27 mouse cellular contexts compared by ENCODE assay signal in the genomic region with DNA sequence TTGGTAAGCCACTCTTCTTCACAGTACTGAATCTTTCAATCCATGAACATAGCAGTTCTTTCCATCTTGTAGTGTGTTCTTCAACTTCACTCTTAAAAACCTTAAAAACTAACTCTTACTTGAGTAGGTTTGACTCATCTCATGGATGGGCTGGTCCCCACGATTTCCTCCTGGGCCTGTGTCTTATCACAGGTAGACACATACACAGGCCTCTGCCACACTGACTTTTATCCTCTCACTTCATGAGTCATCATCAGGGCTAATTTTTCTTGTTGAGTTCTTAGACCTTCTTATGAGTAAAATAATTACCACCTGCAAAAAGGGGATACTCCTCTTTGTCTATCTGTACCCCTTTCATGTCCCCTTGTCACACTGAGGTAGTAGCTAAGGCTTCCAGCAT.
"Had no signal": no experiment of that assay in that cellular context is flagged by ENCODE, and none has a peak within 500 bp of the region (broad histone marks: within the 10 kb centered on the region; RNA-seq: fewer than 3 reads in every experiment).

No protein-coding gene starts in this region.

- H3K4me1 ChIP-seq: heart, embryonic 13.5 days; heart, embryonic 15.5 days; hindbrain, embryonic 12.5 days; intestine, embryonic 15.5 days; limb, embryonic 13.5 days; limb, embryonic 15.5 days had no signal

- H3K9me3 ChIP-seq: intestine, embryonic 15.5 days; liver, embryonic 12.5 days had no signal

- H3K9ac ChIP-seq: heart, embryonic 13.5 days; heart, embryonic 15.5 days; hindbrain, embryonic 12.5 days; hindbrain, embryonic 14.5 days; intestine, embryonic 15.5 days; limb, embryonic 13.5 days; limb, embryonic 15.5 days; liver, embryonic 12.5 days; liver, embryonic 14.5 days had no signal

- H3K27me3 ChIP-seq: heart, embryonic 13.5 days; heart, embryonic 15.5 days; hindbrain, embryonic 12.5 days; intestine, embryonic 15.5 days; limb, embryonic 13.5 days; limb, embryonic 15.5 days; liver, embryonic 12.5 days had no signal

- ATAC-seq: hindbrain, embryonic 16.5 days; inflammation-experienced regulatory T-cells, adult 6 months; intestine, embryonic 15.5 days; intestine, postnatal 0 days; liver, embryonic 12.5 days had no signal

- H3K4me3 ChIP-seq: heart, adult 2 months; heart, embryonic 13.5 days; heart, embryonic 15.5 days; hindbrain, embryonic 12.5 days; intestine, embryonic 15.5 days; layer of hippocampus, adult 2 months; left cerebral cortex, adult 2 months; limb, embryonic 13.5 days; limb, embryonic 15.5 days; liver, embryonic 12.5 days had no signal

- DNase-seq: gastrocnemius, postnatal 14 days; gastrocnemius, postnatal 36 days; heart, adult 11 months; heart, adult 2 months; heart, postnatal 14 days; heart, postnatal 36 days; kidney, adult 18-20 months; kidney, adult 8-10 months; kidney, postnatal 10 days; kidney, postnatal 25 days; kidney, postnatal 4 days; left cerebral cortex, postnatal 4 days had no signal

- H3K4me2 ChIP-seq: heart, embryonic 11.5 days; heart, embryonic 13.5 days; heart, embryonic 15.5 days; hindbrain, embryonic 12.5 days; hindbrain, embryonic 14.5 days; intestine, embryonic 15.5 days; limb, embryonic 13.5 days; limb, embryonic 15.5 days; liver, embryonic 12.5 days had no signal

- H3K27ac ChIP-seq: heart, adult 2 months; heart, embryonic 13.5 days; heart, embryonic 15.5 days; hindbrain, embryonic 12.5 days; hindbrain, embryonic 14.5 days; intestine, embryonic 15.5 days; layer of hippocampus, adult 2 months; left cerebral cortex, adult 2 months; limb, embryonic 13.5 days; limb, embryonic 15.5 days; liver, embryonic 12.5 days; liver, embryonic 14.5 days had no signal
